22 mouse cellular contexts compared by ENCODE assay signal in the genomic region with DNA sequence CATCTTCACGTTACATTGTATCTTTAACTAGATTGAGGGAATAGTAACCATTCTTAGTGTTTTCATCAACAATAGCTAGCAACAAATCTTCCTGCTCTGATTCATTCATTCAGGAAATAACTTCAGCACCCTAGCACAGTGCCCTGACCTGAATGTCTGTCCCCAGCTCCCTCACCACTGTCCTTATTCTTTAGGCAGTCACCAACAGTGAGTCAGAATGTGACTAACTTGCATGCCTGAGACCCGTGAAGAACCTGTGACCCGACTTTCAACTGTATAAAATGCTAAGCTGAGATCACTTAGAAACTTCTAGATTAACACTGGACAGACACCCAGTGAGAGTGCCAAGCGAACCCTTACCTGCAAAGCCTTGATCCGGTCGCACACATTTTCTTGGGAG.
DNase-seq lines count a peak whose midpoint lies in the region; ATAC-seq and TF ChIP-seq lines count a peak whose summit lies in the region.
"Had no signal": no experiment of that assay in that cellular context is flagged by ENCODE, and none has a peak within 500 bp of the region (broad histone marks: within the 10 kb centered on the region; RNA-seq: fewer than 3 reads in every experiment).

No protein-coding gene starts in this region.

- no peak overlapping the region for H3K4me3 ChIP-seq in heart, adult 2 months
- no peak overlapping the region for H3K4me3 ChIP-seq in stomach, embryonic 16.5 days (replicated peaks; ENCODE audit: low read length)
- H3K4me3 ChIP-seq: kidney, embryonic 15.5 days; neural tube, embryonic 12.5 days had no signal

- no peak for TF ChIP-seq EP300 in heart, adult 2 months (IDR thresholded peaks at IDR 0.05; ENCODE audit: insufficient read depth, low read depth, low read length)

- no peak for TF ChIP-seq CTCF in heart, adult 2 months (IDR thresholded peaks at IDR 0.05)

- no peak for ATAC-seq in stomach, embryonic 16.5 days (ENCODE audit: insufficient read depth, low FRiP score)
- ATAC-seq in activated CD4-positive, CD25-positive, alpha-beta regulatory T cell, adult 4 months = no peak
- ATAC-seq: forebrain, embryonic 14.5 days; intestine, postnatal 0 days; midbrain, embryonic 16.5 days had no signal

- DNase-seq in adrenal gland, adult (ENCODE audit: inconsistent age in 2 of 2, low spot score in 1 of 2) = peak; percentile 26 to 63
- DNase-seq in adrenal gland, adult 18-20 months (ENCODE audit: low spot score in 2 of 2) = no peak
- no peak for DNase-seq in heart, adult 2 months
- DNase-seq in heart, postnatal 25 days (ENCODE audit: low spot score) = no peak
- DNase-seq in 3134 (ENCODE audit: extremely low read depth, insufficient read length, low spot score) = peak; percentile 27
- DNase-seq: cerebellum, adult 9-10 months; cerebellum, postnatal 36 days; kidney, postnatal 25 days; liver; right cerebral cortex, adult 18-20 months; spleen, adult 18-20 months; thymus, postnatal 4 days had no signal

- WGBS in heart, adult 2 months = 78% methylated on average over 6 of the region's 6 CpGs
- WGBS in stomach, embryonic 16.5 days = 74% methylated on average over 6 of the region's 6 CpGs

- peak overlapping the region; percentile 64 for H3K27ac ChIP-seq in heart, adult 2 months
- peak overlapping the region; percentile 68; the same call in 1 of the 2 replicates for H3K27ac ChIP-seq in stomach, embryonic 16.5 days (ENCODE audit: low read length)
- H3K27ac ChIP-seq: hindbrain, embryonic 14.5 days; kidney, embryonic 15.5 days; liver, embryonic 14.5 days; neural tube, embryonic 12.5 days had no signal

- intact Hi-C loops in heart, adult 2 months (cut with DNase I) = no loop called here
- intact Hi-C loops in heart, postnatal 25 days (cut with DNase I) = loop anchor here (5.0 kb wide), 2 partner anchors 39 to 89 kb away; partner anchors contain the start of gene Mgat4a

- H3K79me2 ChIP-seq in heart, adult 2 months (replicated peaks; ENCODE audit: control insufficient read depth, insufficient read depth, low read length) = no peaks in the 10 kb centered on the region

- no peak overlapping the region for H3K4me2 ChIP-seq in stomach, embryonic 16.5 days (ENCODE audit: low read depth, low read length)
- H3K4me2 ChIP-seq: hindbrain, embryonic 14.5 days; kidney, embryonic 15.5 days; midbrain, embryonic 11.5 days; neural tube, embryonic 12.5 days had no signal

- H3K4me1 ChIP-seq in heart, adult 2 months (ENCODE audit: control insufficient read depth, insufficient read depth, low read length) = peaks cover 12% of the 10 kb centered on the region
- H3K4me1 ChIP-seq in stomach, embryonic 16.5 days (ENCODE audit: control insufficient read depth, insufficient read depth, low read length) = no peaks in the 10 kb centered on the region
- H3K4me1 ChIP-seq: kidney, embryonic 15.5 days; neural tube, embryonic 12.5 days had no signal

- no peaks in the 10 kb centered on the region for H3K9me3 ChIP-seq in stomach, embryonic 16.5 days (replicated peaks; ENCODE audit: control insufficient read depth, low read length)
- H3K9me3 ChIP-seq: kidney, embryonic 15.5 days; neural tube, embryonic 12.5 days had no signal

- no peak for TF ChIP-seq POLR2A in heart, adult 2 months (IDR thresholded peaks at IDR 0.05; ENCODE audit: insufficient read depth, low read depth, low read length)

- no peaks in the 10 kb centered on the region for H3K27me3 ChIP-seq in heart, adult 2 months (ENCODE audit: control insufficient read depth, insufficient read depth, low read length)
- no peaks in the 10 kb centered on the region for H3K27me3 ChIP-seq in stomach, embryonic 16.5 days (ENCODE audit: control insufficient read depth, insufficient read depth, low read length)
- H3K27me3 ChIP-seq: kidney, embryonic 15.5 days; neural tube, embryonic 12.5 days had no signal

- no peak overlapping the region for H3K9ac ChIP-seq in heart, adult 2 months (ENCODE audit: low read depth, low read length)
- H3K9ac ChIP-seq in stomach, embryonic 16.5 days (ENCODE audit: low read length) = no peak overlapping the region
- H3K9ac ChIP-seq: hindbrain, embryonic 14.5 days; kidney, embryonic 15.5 days; liver, embryonic 14.5 days; neural tube, embryonic 12.5 days had no signal

- H3K36me3 ChIP-seq in heart, adult 2 months (ENCODE audit: control insufficient read depth, insufficient read depth, low read length) = no peaks in the 10 kb centered on the region
- H3K36me3 ChIP-seq in stomach, embryonic 16.5 days (ENCODE audit: control insufficient read depth, insufficient read depth, low read length) = no peaks in the 10 kb centered on the region
- H3K36me3 ChIP-seq: kidney, embryonic 15.5 days; neural tube, embryonic 12.5 days had no signal

Comparison
In these comparisons a context has a peak if more than half of its experiments do, and no peak if none do; other contexts are left out.
1. DNase-seq: peak in adrenal gland, adult (2 of 2) and 3134 (single experiment); none in adrenal gland, adult 18-20 months (0 of 2), heart, adult 2 months (0 of 2) and heart, postnatal 25 days (single experiment).